Mouse (Mus musculus) olfactory bulb, adult 2 months (tissue): ENCODE measurements around the gene Rcc1l.

Source experiments
- CTCF ChIP-seq: fragments of 200-500 bp; IDR thresholded peaks from 2 replicates; pipeline ENCODE4 v1.5.1; 2012; ENCODE audit warnings: low read depth, mild to moderate bottlenecking, low read length, moderate library complexity; ENCODE audit not compliant: insufficient read depth
- POLR2A ChIP-seq: fragments of 200-500 bp; IDR thresholded peaks from 2 replicates; pipeline ENCODE4 v1.6.1; 2012; ENCODE audit warnings: mild to moderate bottlenecking, low read depth, low read length, moderate library complexity; ENCODE audit not compliant: insufficient read depth

DNA sequence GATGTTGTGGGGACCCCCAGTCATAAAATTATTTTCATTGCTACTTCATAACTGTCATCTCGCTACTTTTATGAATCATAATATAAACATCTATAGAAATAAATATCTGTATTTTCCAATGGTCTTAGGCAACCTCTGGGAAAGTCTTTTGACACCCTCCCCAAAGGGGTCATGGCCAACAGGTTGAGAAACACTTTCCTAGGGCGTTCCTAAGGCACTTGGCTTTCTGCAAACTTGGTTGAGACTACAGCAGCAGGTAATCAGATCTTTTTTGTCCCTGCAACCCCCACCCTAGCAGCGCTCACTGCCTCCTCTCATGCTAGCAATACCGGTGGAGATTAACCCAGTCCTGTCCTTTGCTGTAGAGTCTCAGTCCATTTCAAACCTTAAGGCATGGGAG lies 44.7 kb upstream of the Rcc1l start:
- TF ChIP-seq POLR2A (no peak), CTCF (no peak)
